Mouse (Mus musculus): ENCODE measurements around the gene Nkain4. TPM values are rescaled to one million over a fixed set of nuclear protein-coding genes. Genes with fewer than 3 reads are reported as not detected.

Gene Nkain4
- 48.1 and 57.6 TPM in 2 replicates for polyA plus RNA-seq (2012; rRNA removed)

DNA sequence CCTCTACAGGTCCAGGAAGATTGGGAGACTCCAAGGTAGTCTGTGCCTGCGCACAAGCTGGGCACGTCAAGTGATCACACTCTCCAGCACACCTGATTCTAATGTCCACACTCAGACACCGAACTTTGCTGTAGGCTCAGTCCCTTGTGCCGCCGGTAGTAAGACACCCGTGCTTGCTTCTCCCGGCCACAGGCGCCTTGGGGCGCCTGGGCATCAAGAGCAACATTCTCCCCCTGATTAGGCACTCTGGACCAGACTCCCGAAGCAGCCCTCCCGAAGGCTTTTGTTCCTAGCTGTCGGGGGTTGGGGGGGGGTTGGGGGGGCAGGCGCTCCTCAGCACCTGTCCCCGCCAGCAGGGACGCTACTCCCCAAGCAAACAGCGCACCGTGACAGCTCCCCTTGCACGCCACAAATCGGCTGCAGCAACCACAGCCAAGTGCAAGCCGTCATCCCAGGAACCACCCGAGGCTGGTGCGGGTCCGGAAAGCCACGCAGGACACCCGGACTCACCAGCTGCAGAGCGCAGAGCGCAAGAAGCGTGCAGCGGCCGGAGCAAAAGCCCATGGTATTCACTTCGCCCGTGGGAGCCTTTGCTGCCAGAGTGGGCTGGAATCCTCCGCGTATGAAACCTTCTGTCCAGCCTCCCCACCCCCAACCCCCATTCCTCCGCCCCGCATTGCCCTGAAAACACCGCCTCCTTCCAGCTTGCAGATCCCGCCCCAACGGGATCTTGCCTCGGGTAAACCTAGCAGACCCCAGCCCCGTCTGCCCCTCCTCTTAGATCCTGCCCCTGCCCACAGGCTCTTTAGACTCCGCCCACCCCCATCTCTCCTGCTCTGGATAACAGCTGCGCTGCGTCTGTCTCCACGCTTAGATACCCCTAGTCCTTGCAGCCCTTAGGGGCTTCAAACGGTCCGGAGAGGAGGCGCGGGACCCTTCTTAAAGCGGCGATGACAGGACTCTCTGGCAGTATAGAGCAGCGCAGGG, at the start of gene Nkain4:
Gene Nkain4 (minus strand): TSS at position 639 of the 987 bp plus-strand sequence.

GRCm38 (mm10) chr2:180986449-180986848, 31.9 kb upstream of the Nkain4 start, which contains the start of gene Col20a1:
Col20a1 (plus strand) TSS chr2:180986535.

GRCm38 (mm10) chr2:180967010-180967763, 12.7 kb upstream of the Nkain4 start, which contains the start of gene Arfgap1:
Arfgap1 (plus strand) TSS chr2:180967225.

GRCm38 (mm10) chr2:180928723-180929122, 25.8 kb downstream of the Nkain4 start, which contains the start of gene Birc7:
Birc7 (plus strand) TSS chr2:180929023.

GRCm38 (mm10) chr2:180920810-180921400, 33.6 kb downstream of the Nkain4 start, which contains the start of gene Ythdf1:
Ythdf1 (minus strand) TSS chr2:180920949.

Other genes with a start within 250 kb of the Nkain4 start
- 26.1 and 26.3 TPM in 2 replicates for gene Dido1, start 244.7 kb downstream of the Nkain4 start, polyA plus RNA-seq (2012; rRNA removed)
- 56.6 and 56.7 TPM in 2 replicates for gene Gid8, start 244.6 kb downstream of the Nkain4 start, polyA plus RNA-seq (2012; rRNA removed)
- gene Slc17a9, start 229.4 kb downstream of the Nkain4 start, polyA plus RNA-seq (2012; rRNA removed) = 0.43 and 0.86 TPM in 2 replicates
- 1.5 and 2.1 TPM in 2 replicates for gene Bhlhe23, start 177.8 kb downstream of the Nkain4 start, polyA plus RNA-seq (2012; rRNA removed)
- 51.1 and 56.8 TPM in 2 replicates for gene Ythdf1, start 33.8 kb downstream of the Nkain4 start, polyA plus RNA-seq (2012; rRNA removed)
- gene Birc7, start 25.7 kb downstream of the Nkain4 start, polyA plus RNA-seq (2012; rRNA removed) = 0.03 and 0.09 TPM in 2 replicates
- 122 and 127 TPM in 2 replicates for gene Arfgap1, start 12.5 kb upstream of the Nkain4 start, polyA plus RNA-seq (2012; rRNA removed)
- 0.57 and 0.79 TPM in 2 replicates for gene Col20a1, start 31.8 kb upstream of the Nkain4 start, polyA plus RNA-seq (2012; rRNA removed)
- gene Chrna4, start 88.8 kb upstream of the Nkain4 start, polyA plus RNA-seq (2012; rRNA removed) = 13.9 TPM in 2 replicates
- gene Kcnq2, start 180.6 kb upstream of the Nkain4 start, polyA plus RNA-seq (2012; rRNA removed) = 78.7 and 87.8 TPM in 2 replicates
- gene Eef1a2, start 202.3 kb upstream of the Nkain4 start, polyA plus RNA-seq (2012; rRNA removed) = 199 and 216 TPM in 2 replicates
- gene Ppdpf, start 232.5 kb upstream of the Nkain4 start, polyA plus RNA-seq (2012; rRNA removed) = 225 and 239 TPM in 2 replicates
- 0.05 and 0.08 TPM in 2 replicates for gene Ptk6, start 248.1 kb upstream of the Nkain4 start, polyA plus RNA-seq (2012; rRNA removed)

All from central nervous system, embryonic 18 days (tissue).